1 mouse cellular context compared by ENCODE assay signal in the genomic region with DNA sequence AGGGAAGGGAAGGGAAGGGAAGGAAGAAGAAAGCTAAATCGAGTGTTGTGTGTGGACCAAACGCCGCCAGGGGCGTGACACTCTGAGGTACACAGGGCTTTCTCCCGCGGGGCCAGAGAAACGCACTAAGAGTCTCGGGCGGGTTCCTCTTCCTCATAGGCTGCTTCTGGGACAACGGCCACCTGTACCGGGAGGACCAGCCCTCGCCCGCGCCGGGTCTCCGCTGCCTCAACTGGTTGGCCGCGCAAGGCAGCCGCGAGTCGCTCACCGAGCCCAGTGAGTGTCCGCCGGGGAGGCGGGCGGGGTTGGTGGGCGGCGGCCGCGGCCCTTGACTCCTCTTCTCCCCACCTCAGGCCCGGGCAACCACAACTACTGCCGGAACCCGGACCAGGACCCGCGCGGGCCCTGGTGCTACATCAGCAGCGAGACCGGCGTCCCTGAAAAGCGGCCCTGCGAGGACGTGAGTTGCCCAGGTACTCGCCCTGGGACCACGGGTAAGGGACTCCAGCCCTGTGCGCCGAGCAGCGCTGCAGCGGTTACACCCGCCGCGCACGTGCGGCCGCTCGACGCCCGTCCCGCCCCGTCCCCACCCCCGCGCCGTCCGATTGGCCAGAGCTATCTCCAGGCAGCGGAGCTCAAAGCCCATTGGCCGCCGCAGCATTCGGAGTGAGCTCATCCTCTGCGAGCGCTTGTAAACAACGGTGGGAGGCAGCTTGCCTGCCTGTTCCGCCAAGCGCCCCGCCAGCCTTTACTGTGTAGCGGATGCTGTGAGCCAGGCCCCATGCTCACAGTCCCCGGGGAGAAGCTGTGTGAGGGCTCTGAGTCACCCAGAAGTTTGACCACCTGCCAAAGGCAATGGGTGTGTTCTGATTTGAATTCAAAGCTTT.
TF ChIP-seq lines count a peak whose summit lies in the region.

No protein-coding gene starts in this region.

TF ChIP-seq in MEL, 35 proteins besides CTCF, POLR2A, EP300 and RAD21 (continued from another document):
- TF ChIP-seq MAX (IDR thresholded peaks at IDR 0.05; ENCODE audit: low read length) = peak; percentile 99
- TF ChIP-seq BHLHE40 (IDR thresholded peaks at IDR 0.05; ENCODE audit: borderline replicate concordance, low read depth, low read length) = peak; percentile 99
- no peak for TF ChIP-seq USF2 (IDR thresholded peaks at IDR 0.05; ENCODE audit: borderline replicate concordance in 1 of 2, insufficient read depth in 1 of 2, low read depth in 1 of 2, low read length in 2 of 2)
- TF ChIP-seq MAZ (IDR thresholded peaks at IDR 0.05; ENCODE audit: low read depth, low read length) = 0 out of 2 replicates have a peak, but pooled peaks have one; percentile 18
- TF ChIP-seq ETS1 (IDR thresholded peaks at IDR 0.05; ENCODE audit: low read depth, low read length) = peak; percentile 57; the same call in 1 of the 2 replicates
- peak; percentile 31; the same call in 1 of the 2 replicates for TF ChIP-seq ELF1 (IDR thresholded peaks at IDR 0.05; ENCODE audit: low read depth, low read length)
- TF ChIP-seq NELFE (IDR thresholded peaks at IDR 0.05; ENCODE audit: low read depth, low read length) = peak; percentile 49; the same call in 1 of the 2 replicates
- peak; percentile 98 for TF ChIP-seq MXI1 (IDR thresholded peaks at IDR 0.05; ENCODE audit: low read depth, low read length)
- TF ChIP-seq SIN3A (IDR thresholded peaks at IDR 0.05; ENCODE audit: low read length) = peak; percentile 96
- 0 out of 2 replicates have a peak, but pooled peaks have one; percentile 2 for TF ChIP-seq SMC3 (IDR thresholded peaks at IDR 0.05; ENCODE audit: low read depth, low read length)
- TF ChIP-seq CHD1 (IDR thresholded peaks at IDR 0.05; ENCODE audit: low read depth, low read length) = 0 out of 2 replicates have a peak, but pooled peaks have one; percentile 23
- peak; percentile 57; the same call in 1 of the 2 replicates for TF ChIP-seq MYC (IDR thresholded peaks at IDR 0.05; ENCODE audit: low read depth, low read length)
- no peak for TF ChIP-seq RCOR1 (IDR thresholded peaks at IDR 0.05; ENCODE audit: low read depth, low read length)
- peak; percentile 87 for TF ChIP-seq TBP (IDR thresholded peaks at IDR 0.05; ENCODE audit: low read depth, low read length)
- TF ChIP-seq MEF2A (IDR thresholded peaks at IDR 0.05; ENCODE audit: extremely low read depth, insufficient replicate concordance, low read depth, low read length, poor library complexity, severe bottlenecking) = no peak
- peak; percentile 51; the same call in 1 of the 2 replicates for TF ChIP-seq NRF1 (IDR thresholded peaks at IDR 0.05; ENCODE audit: insufficient read depth, low read depth, low read length, poor library complexity, severe bottlenecking)
